Mouse (Mus musculus): Measurements from ENCODE around the gene Psme3.

DNA sequence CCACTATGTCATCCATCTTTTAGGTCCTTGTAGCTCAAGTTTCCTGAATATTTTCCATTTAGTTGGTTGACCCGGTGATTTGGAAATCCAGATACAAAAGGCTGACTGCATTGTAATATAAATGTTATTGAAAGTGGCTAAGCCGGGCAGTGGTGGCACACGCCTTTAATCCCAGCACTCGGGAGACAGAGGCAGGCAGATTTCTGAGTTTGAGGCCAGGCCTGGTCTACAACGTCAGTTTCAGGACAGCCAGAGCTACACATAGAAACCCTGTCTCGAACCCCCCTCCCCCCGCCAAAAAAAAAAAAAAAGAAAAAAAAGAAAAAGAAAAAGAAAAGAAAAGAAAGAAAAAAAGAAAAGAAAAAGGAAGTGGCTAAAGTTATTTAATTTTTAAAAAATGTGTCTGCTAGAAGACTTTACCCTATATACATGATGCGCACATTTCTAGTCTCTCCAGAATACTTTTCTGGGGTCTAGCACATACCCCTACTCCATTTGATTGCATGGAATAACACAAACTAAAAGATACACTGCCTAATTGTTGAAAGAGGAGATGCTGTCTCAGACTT is 847 bp upstream of the Psme3 start:
- no peak for TF ChIP-seq CTCF (IDR thresholded peaks at IDR 0.05; ENCODE audit: extremely low read depth, insufficient read length, insufficient replicate concordance, low read depth, low read length)
- TF ChIP-seq POLR2A (IDR thresholded peaks at IDR 0.05; ENCODE audit: low read depth, low read length) = no peak
